Mouse (Mus musculus): ENCODE data around the gene Chrnb4. TPM values are rescaled to one million over a fixed set of nuclear protein-coding genes. Genes with fewer than 3 reads are reported as not detected.

Chrnb4 gene
- polyA plus RNA-seq, 1 experiment = 0.39 TPM

GRCm38 (mm10) chr9:55067965-55068265 lies 19.3 kb upstream of the Chrnb4 start:
- TF ChIP-seq POLR2A (IDR thresholded peaks at IDR 0.05; ENCODE audit: control insufficient read depth, extremely low read depth, insufficient read depth, low read length, poor library complexity) (no peak), CTCF (IDR thresholded peaks at IDR 0.05; ENCODE audit: borderline replicate concordance, control insufficient read depth, extremely low read depth, insufficient read depth, low read length, poor library complexity) (no peak)
- WGBS = 13% methylated on average over 5 of the region's 5 CpGs
- H3K36me3 ChIP-seq (ENCODE audit: control insufficient read depth, insufficient read depth, low read length) = no peaks in the 10 kb centered on the region
- no peak for DNase-seq
- H3K27me3 ChIP-seq (ENCODE audit: control insufficient read depth, insufficient read depth, low read length) = no peaks in the 10 kb centered on the region
- no peak overlapping the region for H3K27ac ChIP-seq (ENCODE audit: control insufficient read depth, insufficient read depth, low read length)
- H3K4me3 ChIP-seq (ENCODE audit: control insufficient read depth, insufficient read depth, low read length) = no peak overlapping the region
- no peaks in the 10 kb centered on the region for H3K4me1 ChIP-seq (replicated peaks; ENCODE audit: control insufficient read depth, insufficient read depth, low read length)

DNA sequence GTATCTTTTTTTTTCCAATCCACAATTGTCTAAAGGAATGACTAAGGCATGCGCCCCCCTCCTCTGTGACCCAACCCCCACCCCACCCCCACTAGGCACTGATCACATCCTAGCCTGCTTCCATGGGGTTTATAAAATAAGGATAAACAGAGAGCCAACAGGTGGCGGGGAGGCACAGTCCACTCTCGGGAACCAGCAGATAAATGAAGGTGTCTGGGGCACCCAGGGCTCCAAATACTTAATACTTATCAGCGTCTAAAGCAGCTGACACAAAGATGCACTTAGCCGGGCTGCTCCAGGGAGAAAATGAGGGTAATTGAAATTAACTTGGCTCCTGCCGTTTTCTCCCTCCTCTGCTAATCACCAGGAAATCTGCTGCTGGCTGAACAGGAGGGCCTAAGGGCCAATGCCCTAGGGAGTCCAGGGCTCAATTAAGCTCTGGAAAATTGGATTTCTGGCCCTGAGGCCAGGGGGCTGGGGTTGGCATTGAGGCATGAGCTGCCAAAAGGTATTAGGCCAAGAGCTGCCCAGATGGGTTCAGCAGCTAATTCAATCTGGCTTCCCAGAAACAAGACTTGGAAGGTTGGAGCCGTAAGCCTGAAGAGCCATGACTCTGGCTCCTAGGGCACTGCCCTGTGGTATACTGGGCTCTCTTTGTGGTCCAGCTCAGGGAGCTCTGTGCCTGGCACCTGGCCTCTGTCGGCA lies 18.8 kb upstream of the Chrnb4 start:
- H3K4me1 ChIP-seq (replicated peaks; ENCODE audit: control insufficient read depth, insufficient read depth, low read length) = no peaks in the 10 kb centered on the region
- WGBS = 85% methylated on average over 8 of the region's 8 CpGs
- H3K4me3 ChIP-seq (ENCODE audit: control insufficient read depth, insufficient read depth, low read length) = no peak overlapping the region
- H3K27me3 ChIP-seq (ENCODE audit: control insufficient read depth, insufficient read depth, low read length) = no peaks in the 10 kb centered on the region
- TF ChIP-seq POLR2A (IDR thresholded peaks at IDR 0.05; ENCODE audit: control insufficient read depth, extremely low read depth, insufficient read depth, low read length, poor library complexity) (no peak), CTCF (IDR thresholded peaks at IDR 0.05; ENCODE audit: borderline replicate concordance, control insufficient read depth, extremely low read depth, insufficient read depth, low read length, poor library complexity) (no peak)
- DNase-seq = no peak
- no peaks in the 10 kb centered on the region for H3K36me3 ChIP-seq (ENCODE audit: control insufficient read depth, insufficient read depth, low read length)
- no peak overlapping the region for H3K27ac ChIP-seq (ENCODE audit: control insufficient read depth, insufficient read depth, low read length)

- H3K27ac ChIP-seq (ENCODE audit: control insufficient read depth, insufficient read depth, low read length) = no peak overlapping the region
- WGBS = 91% methylated on average over 9 of the region's 9 CpGs
- H3K4me1 ChIP-seq (replicated peaks; ENCODE audit: control insufficient read depth, insufficient read depth, low read length) = no peaks in the 10 kb centered on the region
- TF ChIP-seq POLR2A (IDR thresholded peaks at IDR 0.05; ENCODE audit: control insufficient read depth, extremely low read depth, insufficient read depth, low read length, poor library complexity) = no peak
- TF ChIP-seq CTCF (IDR thresholded peaks at IDR 0.05; ENCODE audit: borderline replicate concordance, control insufficient read depth, extremely low read depth, insufficient read depth, low read length, poor library complexity) = no peak
- no peak for DNase-seq
- H3K27me3 ChIP-seq (ENCODE audit: control insufficient read depth, insufficient read depth, low read length) = no peaks in the 10 kb centered on the region
- H3K36me3 ChIP-seq (ENCODE audit: control insufficient read depth, insufficient read depth, low read length) = no peaks in the 10 kb centered on the region
- H3K4me3 ChIP-seq (ENCODE audit: control insufficient read depth, insufficient read depth, low read length) = no peak overlapping the region
Observed at GRCm38 (mm10) chr9:55065241-55065640, 16.7 kb upstream of the Chrnb4 start.

- H3K4me1 ChIP-seq (replicated peaks; ENCODE audit: control insufficient read depth, insufficient read depth, low read length) = no peaks in the 10 kb centered on the region
- no peak overlapping the region for H3K27ac ChIP-seq (ENCODE audit: control insufficient read depth, insufficient read depth, low read length)
- H3K27me3 ChIP-seq (ENCODE audit: control insufficient read depth, insufficient read depth, low read length) = no peaks in the 10 kb centered on the region
- TF ChIP-seq CTCF (IDR thresholded peaks at IDR 0.05; ENCODE audit: borderline replicate concordance, control insufficient read depth, extremely low read depth, insufficient read depth, low read length, poor library complexity) (no peak), POLR2A (IDR thresholded peaks at IDR 0.05; ENCODE audit: control insufficient read depth, extremely low read depth, insufficient read depth, low read length, poor library complexity) (no peak)
- DNase-seq = no peak
- over 99% methylated on average over 4 of the region's 4 CpGs for WGBS
- H3K36me3 ChIP-seq (ENCODE audit: control insufficient read depth, insufficient read depth, low read length) = no peaks in the 10 kb centered on the region
- no peak overlapping the region for H3K4me3 ChIP-seq (ENCODE audit: control insufficient read depth, insufficient read depth, low read length)
Observed at GRCm38 (mm10) chr9:55058067-55058466, 9.5 kb upstream of the Chrnb4 start.

DNA sequence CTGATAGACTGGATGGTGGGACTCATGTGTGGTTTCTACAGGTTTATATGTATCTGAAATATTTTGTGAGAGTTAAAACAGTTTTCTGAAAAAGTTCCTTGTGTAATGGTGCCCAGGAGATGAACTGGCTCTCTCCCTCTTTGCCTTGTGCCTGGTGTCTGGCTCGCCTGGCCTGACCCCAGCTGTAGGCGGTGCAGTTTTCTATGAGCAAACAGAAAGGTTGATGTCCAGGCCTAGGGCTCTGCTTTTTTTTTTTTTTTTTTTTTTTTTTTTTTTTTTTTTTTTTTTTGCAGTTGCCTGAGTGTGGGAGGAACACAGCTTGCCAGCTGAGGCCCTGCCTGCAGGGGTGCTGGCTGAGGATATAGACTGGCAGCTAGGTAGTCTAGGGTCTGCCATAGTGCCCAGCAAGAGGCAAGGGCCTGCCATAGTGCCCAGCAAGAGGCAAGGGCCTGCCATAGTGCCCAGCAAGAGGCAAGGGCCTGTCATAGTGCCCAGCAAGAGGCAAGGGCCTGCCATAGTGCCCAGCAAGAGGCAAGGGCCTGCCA lies 6.9 kb upstream of the Chrnb4 start:
- H3K36me3 ChIP-seq (ENCODE audit: control insufficient read depth, insufficient read depth, low read length) = no peaks in the 10 kb centered on the region
- H3K27ac ChIP-seq (ENCODE audit: control insufficient read depth, insufficient read depth, low read length) = no peak overlapping the region
- DNase-seq = no peak
- H3K27me3 ChIP-seq (ENCODE audit: control insufficient read depth, insufficient read depth, low read length) = no peaks in the 10 kb centered on the region
- no peaks in the 10 kb centered on the region for H3K4me1 ChIP-seq (replicated peaks; ENCODE audit: control insufficient read depth, insufficient read depth, low read length)
- 96% methylated on average over 2 of the region's 2 CpGs for WGBS
- TF ChIP-seq POLR2A (IDR thresholded peaks at IDR 0.05; ENCODE audit: control insufficient read depth, extremely low read depth, insufficient read depth, low read length, poor library complexity) (no peak), CTCF (IDR thresholded peaks at IDR 0.05; ENCODE audit: borderline replicate concordance, control insufficient read depth, extremely low read depth, insufficient read depth, low read length, poor library complexity) (no peak)
- H3K4me3 ChIP-seq (ENCODE audit: control insufficient read depth, insufficient read depth, low read length) = no peak overlapping the region

- WGBS = 3% methylated on average over 3 of the region's 3 CpGs
- TF ChIP-seq CTCF (IDR thresholded peaks at IDR 0.05; ENCODE audit: borderline replicate concordance, control insufficient read depth, extremely low read depth, insufficient read depth, low read length, poor library complexity) (no peak), POLR2A (IDR thresholded peaks at IDR 0.05; ENCODE audit: control insufficient read depth, extremely low read depth, insufficient read depth, low read length, poor library complexity) (no peak)
- no peaks in the 10 kb centered on the region for H3K36me3 ChIP-seq (ENCODE audit: control insufficient read depth, insufficient read depth, low read length)
- no peak overlapping the region for H3K4me3 ChIP-seq (ENCODE audit: control insufficient read depth, insufficient read depth, low read length)
- H3K4me1 ChIP-seq (replicated peaks; ENCODE audit: control insufficient read depth, insufficient read depth, low read length) = no peaks in the 10 kb centered on the region
- DNase-seq = no peak
- H3K27me3 ChIP-seq (ENCODE audit: control insufficient read depth, insufficient read depth, low read length) = no peaks in the 10 kb centered on the region; the same call in 1 of the 2 replicates
- H3K27ac ChIP-seq (ENCODE audit: control insufficient read depth, insufficient read depth, low read length) = no peak overlapping the region
Observed at GRCm38 (mm10) chr9:55046764-55047163, 1.8 kb downstream of the Chrnb4 start.

Measured in thymus, adult 2 months (tissue).